23 mouse cellular contexts compared by ENCODE assay signal in genomic region chr11:79748606-79749125, GRCm38 (mm10).
"Had no signal": no experiment of that assay in that cellular context is flagged by ENCODE, and none has a peak within 500 bp of the region (broad histone marks: within the 10 kb centered on the region; RNA-seq: fewer than 3 reads in every experiment).

No protein-coding gene starts in this region.

- H3K4me1 ChIP-seq: hindbrain, embryonic 15.5 days; limb, embryonic 13.5 days had no signal

- H3K27ac ChIP-seq: heart, embryonic 13.5 days; heart, embryonic 15.5 days; hindbrain, embryonic 13.5 days; hindbrain, embryonic 15.5 days; hindbrain, postnatal 0 days; kidney, embryonic 15.5 days; kidney, postnatal 0 days; limb, embryonic 13.5 days; limb, embryonic 15.5 days; liver, embryonic 12.5 days had no signal

- H3K4me3 ChIP-seq: heart, embryonic 13.5 days; heart, embryonic 15.5 days; hindbrain, embryonic 13.5 days; hindbrain, embryonic 15.5 days; kidney, embryonic 15.5 days; limb, embryonic 13.5 days; limb, embryonic 15.5 days; liver, embryonic 12.5 days had no signal

- ATAC-seq: hindbrain, postnatal 0 days; intestine, embryonic 16.5 days; liver, embryonic 12.5 days had no signal

- H3K9ac ChIP-seq: heart, embryonic 13.5 days; heart, embryonic 15.5 days; hindbrain, embryonic 13.5 days; hindbrain, embryonic 15.5 days; kidney, embryonic 15.5 days; limb, embryonic 13.5 days; limb, embryonic 15.5 days; liver, embryonic 12.5 days had no signal

- H3K27me3 ChIP-seq: heart, embryonic 13.5 days; heart, embryonic 15.5 days; hindbrain, embryonic 13.5 days; hindbrain, embryonic 15.5 days; kidney, embryonic 15.5 days; limb, embryonic 13.5 days; limb, embryonic 15.5 days; liver, embryonic 12.5 days had no signal

- H3K9me3 ChIP-seq: heart, embryonic 13.5 days; heart, embryonic 15.5 days; hindbrain, embryonic 13.5 days; hindbrain, embryonic 15.5 days; kidney, embryonic 15.5 days; limb, embryonic 13.5 days; limb, embryonic 15.5 days; liver, embryonic 12.5 days had no signal

- DNase-seq: gastrocnemius, postnatal 10 days; gastrocnemius, postnatal 25 days; heart, adult 18-20 months; heart, postnatal 14 days; heart, postnatal 36 days; kidney, adult 11 months; kidney, adult 2 months; kidney, postnatal 14 days; kidney, postnatal 36 days; layer of hippocampus, adult 9-11 months; layer of hippocampus, postnatal 36 days; left cerebral cortex, postnatal 4 days had no signal

- H3K36me3 ChIP-seq: heart, embryonic 13.5 days; heart, embryonic 15.5 days; hindbrain, embryonic 13.5 days; hindbrain, embryonic 15.5 days; kidney, embryonic 15.5 days; limb, embryonic 13.5 days; limb, embryonic 15.5 days; liver, embryonic 12.5 days had no signal
